Mouse (Mus musculus) midbrain, embryonic 14.5 days (tissue): ENCODE data around the gene Pxylp1. TPM values are rescaled to one million over a fixed set of nuclear protein-coding genes. Genes with fewer than 3 reads are reported as not detected.

Experiments
- ATAC-seq: fragments of 200-750 bp; cut with Nextera tagmentation; 2 replicates; pipeline ENCODE4 v1.8.0; 2017; ENCODE audit warnings: moderate number of reproducible peaks, moderate library complexity; ENCODE audit not compliant: low FRiP score, low TSS enrichment
- DNase-seq: peaks from one replicate; pipeline ENCODE4 v3.0.0-alpha.2; 2015
- H3K27ac ChIP-seq: fragments of 300-500 bp; sonication (generic); replicated peaks from 2 replicates; pipeline ENCODE4 v1.5.1; 2014; ENCODE audit warnings: mild to moderate bottlenecking, low read depth, low read length, moderate library complexity
- H3K27me3 ChIP-seq: fragments of 300-500 bp; sonication (generic); 2 replicates; pipeline ENCODE4 v1.6.1; 2014; ENCODE audit warnings: low read length, control low read depth, mixed read lengths; ENCODE audit not compliant: control insufficient read depth, insufficient read depth
- H3K36me3 ChIP-seq: fragments of 300-500 bp; sonication (generic); 2 replicates; pipeline ENCODE4 v1.6.1; 2014; ENCODE audit warnings: low read length, control low read depth; ENCODE audit not compliant: control insufficient read depth, insufficient read depth
- H3K4me1 ChIP-seq: fragments of 300-500 bp; sonication (generic); 2 replicates; pipeline ENCODE4 v1.6.1; 2014; ENCODE audit warnings: mild to moderate bottlenecking, antibody characterized with exemption, low read length, control low read depth; ENCODE audit not compliant: control insufficient read depth, insufficient read depth
- H3K4me2 ChIP-seq: fragments of 300-500 bp; sonication (generic); 2 replicates; pipeline ENCODE4 v1.6.1; 2014; ENCODE audit warnings: mild to moderate bottlenecking, low read length, moderate library complexity
- H3K4me3 ChIP-seq: fragments of 300-500 bp; sonication (generic); replicated peaks from 2 replicates; pipeline ENCODE4 v1.5.1; 2014; ENCODE audit warnings: low read depth, low read length
- H3K9ac ChIP-seq: fragments of 300-500 bp; sonication (generic); replicated peaks from 2 replicates; pipeline ENCODE4 v1.6.1; 2014; ENCODE audit warnings: mild to moderate bottlenecking, low read length, moderate library complexity
- H3K9me3 ChIP-seq: fragments of 300-500 bp; sonication (generic); 2 replicates; pipeline ENCODE4 v1.6.1; 2016; ENCODE audit warnings: low read length, control low read depth, mixed read lengths; ENCODE audit not compliant: control insufficient read depth
- WGBS: fragments of 180-500 bp; shearing (Covaris S2); extraction: QIAGEN DNeasy Blood & Tissue Kit; methylation state at CpG from one replicate; pipeline ENCODE4 v1.1.7; 2014; 5-methylcytosine and 5-hydroxymethylcytosine counted together
- polyA plus RNA-seq: library from polyadenylated mRNA; unstranded; fragments of >200 nt; fragmentation: Nextera tagmentation; extraction: Ambion mirVana; gene quantifications from 2 replicates; pipeline ENCODE4 v1.2.1, GENCODE M21; 2014

Gene Pxylp1
- polyA plus RNA-seq, 1 experiment from 2014 or later: 66.1 TPM

GRCm38 (mm10) chr9:96887954-96888353 is 4.5 kb downstream of the Pxylp1 start:
- Histone ChIP-seq H3K9ac (peak overlapping the region; percentile 80), H3K4me2 (peak overlapping the region; percentile 88), H3K9me3 (no peaks in the 10 kb centered on the region), H3K27ac (peak overlapping the region; percentile 45), H3K4me1 (peaks cover 70% of the 10 kb centered on the region), H3K27me3 (no peaks in the 10 kb centered on the region), H3K4me3 (peak overlapping the region; percentile 67), H3K36me3 (no peaks in the 10 kb centered on the region)
- DNase-seq: peak; percentile 64
- 10% methylated on average over 6 of the region's 6 CpGs for WGBS
- peak; percentile 29; the same call in 1 of the 2 replicates for ATAC-seq

- DNase-seq (no peak), ATAC-seq (no peak)
- Histone ChIP-seq H3K9ac (peak overlapping the region; percentile 80; the same call in 1 of the 2 replicates), H3K9me3 (no peaks in the 10 kb centered on the region), H3K36me3 (no peaks in the 10 kb centered on the region), H3K4me1 (peaks cover 71% of the 10 kb centered on the region), H3K4me2 (peak overlapping the region; percentile 88), H3K27me3 (no peaks in the 10 kb centered on the region), H3K27ac (peak overlapping the region; percentile 45; the same call in 1 of the 2 replicates), H3K4me3 (peak overlapping the region; percentile 67)
These were observed 5.0 kb downstream of the Pxylp1 start for GRCm38 (mm10) chr9:96887492-96887891.

DNA sequence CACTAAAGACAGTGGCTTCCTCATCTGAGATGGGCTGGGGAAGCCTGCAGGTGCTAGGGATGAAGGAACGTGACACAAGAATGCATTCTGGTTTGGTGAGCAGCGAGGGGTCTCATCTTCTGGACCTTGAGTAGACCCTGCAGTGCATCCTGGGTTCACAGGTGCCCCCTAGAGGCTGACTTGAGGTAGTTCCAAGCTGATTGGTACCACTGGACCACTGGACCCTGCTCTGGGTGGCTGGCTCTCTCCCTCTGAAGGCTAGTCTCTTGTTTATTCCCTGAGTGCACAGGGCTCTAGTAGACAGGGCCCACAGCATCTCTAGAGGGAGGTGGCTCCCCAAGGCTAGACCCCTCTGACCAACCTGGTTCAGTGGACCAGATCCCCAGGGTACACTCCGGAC is 6.7 kb downstream of the Pxylp1 start:
- H3K4me3 ChIP-seq: no peak overlapping the region
- peak overlapping the region; percentile 88 for H3K4me2 ChIP-seq
- H3K9ac ChIP-seq: no peak overlapping the region
- H3K9me3 ChIP-seq: no peaks in the 10 kb centered on the region
- DNase-seq: peak; percentile 29
- no peak overlapping the region for H3K27ac ChIP-seq
- 69% methylated on average over 3 of the region's 3 CpGs for WGBS
- no peaks in the 10 kb centered on the region for H3K36me3 ChIP-seq
- peaks cover 62% of the 10 kb centered on the region for H3K4me1 ChIP-seq
- no peak for ATAC-seq
- no peaks in the 10 kb centered on the region for H3K27me3 ChIP-seq

DNA sequence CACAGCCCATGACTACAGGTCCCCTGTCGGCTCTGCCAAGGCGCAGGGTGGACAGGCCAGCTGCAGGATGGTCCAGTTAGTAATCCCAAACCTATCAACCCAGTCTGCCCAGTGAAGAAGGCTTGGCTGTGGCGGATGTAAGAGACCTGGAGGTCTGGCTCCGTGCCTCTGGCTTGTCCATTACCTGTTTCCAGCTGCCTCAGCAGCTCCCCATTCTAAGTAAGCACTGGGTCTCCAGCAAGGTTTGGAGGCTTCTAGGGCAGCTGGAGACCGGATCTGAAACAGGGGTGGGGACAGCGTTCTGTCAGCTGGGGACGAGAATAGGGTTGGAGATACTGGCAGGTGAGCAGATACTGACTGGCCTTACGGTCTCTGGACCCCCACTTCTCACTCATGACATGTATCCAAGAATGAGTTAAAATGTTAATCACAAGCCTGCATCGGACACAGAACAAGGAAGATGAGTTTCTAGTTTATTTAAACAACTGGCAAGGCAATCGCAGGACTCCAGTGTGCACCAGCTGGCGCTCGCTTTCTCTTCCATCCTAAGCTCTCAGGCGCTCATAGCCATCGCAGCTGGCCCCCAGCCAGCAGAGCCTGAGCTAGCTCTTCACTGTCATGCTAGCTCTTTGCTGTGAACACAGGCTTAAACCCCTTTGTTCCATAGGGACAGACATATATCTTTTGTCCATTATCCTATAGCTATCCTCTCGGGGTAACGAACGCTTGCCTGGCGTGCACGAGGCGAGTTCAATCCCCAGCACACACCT is 9.8 kb downstream of the Pxylp1 start:
- no peaks in the 10 kb centered on the region for H3K9me3 ChIP-seq
- no peaks in the 10 kb centered on the region for H3K36me3 ChIP-seq
- no peak for ATAC-seq
- 0 out of 2 replicates have a peak overlapping the region, but pooled peaks have one; percentile 17 for H3K9ac ChIP-seq
- no peaks in the 10 kb centered on the region for H3K27me3 ChIP-seq
- H3K27ac ChIP-seq: peak overlapping the region; percentile 46
- peaks cover 52% of the 10 kb centered on the region for H3K4me1 ChIP-seq
- H3K4me2 ChIP-seq: no peak overlapping the region; the same call in 1 of the 2 replicates
- WGBS: 62% methylated on average over 20 of the region's 20 CpGs
- H3K4me3 ChIP-seq: no peak overlapping the region
- DNase-seq: peak; percentile 82

GRCm38 (mm10) chr9:96881901-96882300 is 10.6 kb downstream of the Pxylp1 start:
- DNase-seq: no peak

DNA sequence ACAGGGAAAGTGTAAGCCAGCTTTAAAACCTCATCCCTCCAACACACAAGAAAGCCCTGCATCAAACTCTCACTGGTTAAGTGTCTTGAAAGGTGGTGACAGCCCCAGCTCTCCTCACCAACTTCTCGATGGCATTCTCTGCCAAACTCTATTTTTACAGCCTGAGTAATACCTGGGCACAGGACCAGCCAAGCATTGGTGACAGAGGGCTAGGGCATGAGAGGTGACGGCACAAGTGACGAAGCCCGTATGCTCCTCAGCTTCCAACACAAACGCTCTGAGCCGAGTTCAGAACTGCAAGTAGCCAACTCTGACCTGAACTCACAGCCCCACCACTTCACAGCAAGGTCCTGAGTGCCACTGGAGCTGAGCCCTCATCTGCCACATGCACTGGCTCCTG is 13.4 kb downstream of the Pxylp1 start:
- ATAC-seq (no peak), DNase-seq (no peak)
- WGBS: 90% methylated on average over 6 of the region's 6 CpGs
- Histone ChIP-seq H3K36me3 (no peaks in the 10 kb centered on the region), H3K9ac (no peak overlapping the region), H3K4me1 (peaks cover 35% of the 10 kb centered on the region), H3K4me2 (no peak overlapping the region), H3K4me3 (no peak overlapping the region), H3K9me3 (no peaks in the 10 kb centered on the region), H3K27ac (no peak overlapping the region), H3K27me3 (no peaks in the 10 kb centered on the region)

More at GRCm38 (mm10) chr9:96881901-96882300, 10.6 kb downstream of the Pxylp1 start:
- H3K4me3 ChIP-seq: no peak overlapping the region
- H3K4me2 ChIP-seq: no peak overlapping the region
- H3K9me3 ChIP-seq: no peaks in the 10 kb centered on the region
- H3K27ac ChIP-seq: no peak overlapping the region
- H3K9ac ChIP-seq: no peak overlapping the region
- no peak for ATAC-seq
- no peaks in the 10 kb centered on the region for H3K27me3 ChIP-seq
- 80% methylated on average over 6 of the region's 6 CpGs for WGBS
- no peaks in the 10 kb centered on the region for H3K36me3 ChIP-seq
- H3K4me1 ChIP-seq: peaks cover 50% of the 10 kb centered on the region

DNA sequence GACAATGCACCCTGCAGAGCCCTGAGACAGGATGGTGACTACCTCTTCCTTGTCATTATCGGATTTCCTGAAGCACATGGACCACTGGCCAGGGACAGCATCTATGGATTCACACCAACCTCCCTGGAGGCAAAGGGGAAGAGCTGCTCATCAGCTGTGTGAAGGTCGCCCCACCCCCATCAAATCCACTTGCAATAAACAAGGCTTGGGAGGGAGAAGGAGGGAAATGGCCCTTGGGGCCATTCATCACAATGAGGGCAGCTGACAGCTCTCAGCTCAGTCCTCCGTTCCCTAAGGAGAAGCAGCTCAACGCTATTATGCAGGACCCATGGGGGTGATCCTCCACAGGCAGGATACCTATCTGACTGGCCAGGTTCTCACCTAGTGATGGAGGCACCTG is 14.0 kb downstream of the Pxylp1 start:
- no peaks in the 10 kb centered on the region for H3K36me3 ChIP-seq
- H3K4me2 ChIP-seq: no peak overlapping the region
- peaks cover 30% of the 10 kb centered on the region for H3K4me1 ChIP-seq
- no peaks in the 10 kb centered on the region for H3K27me3 ChIP-seq
- peak; percentile 27 for DNase-seq
- H3K9me3 ChIP-seq: no peaks in the 10 kb centered on the region
- H3K9ac ChIP-seq: no peak overlapping the region
- no peak for ATAC-seq
- no peak overlapping the region for H3K4me3 ChIP-seq
- H3K27ac ChIP-seq: no peak overlapping the region
- 33% methylated on average over 4 of the region's 4 CpGs for WGBS

DNA sequence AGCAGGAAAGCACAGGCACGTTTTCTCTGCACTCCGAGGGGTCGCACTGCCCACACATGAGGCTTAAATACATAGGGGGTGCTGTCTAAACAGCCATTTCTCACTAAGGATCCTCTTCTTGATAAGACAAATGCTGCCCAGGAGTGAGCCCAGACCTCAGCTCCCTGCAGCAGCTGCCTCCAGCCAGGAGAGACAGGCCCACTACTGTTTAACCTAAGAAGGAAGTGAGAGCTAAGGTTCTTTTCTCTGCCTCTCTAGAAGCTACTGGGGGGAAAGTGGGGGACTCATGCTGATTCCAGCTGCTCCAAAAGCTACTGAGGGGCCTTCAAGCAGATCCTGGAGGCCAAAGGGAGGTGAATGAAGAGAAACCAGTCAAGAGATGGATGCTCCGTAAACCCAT is 16.8 kb downstream of the Pxylp1 start:
- WGBS: 76% methylated on average over 4 of the region's 4 CpGs
- no peak overlapping the region for H3K4me3 ChIP-seq
- H3K4me2 ChIP-seq: no peak overlapping the region
- ATAC-seq (no peak), DNase-seq (no peak)
- no peaks in the 10 kb centered on the region for H3K9me3 ChIP-seq
- no peak overlapping the region for H3K9ac ChIP-seq
- H3K27me3 ChIP-seq: no peaks in the 10 kb centered on the region
- peaks cover 14% of the 10 kb centered on the region for H3K4me1 ChIP-seq
- no peaks in the 10 kb centered on the region for H3K36me3 ChIP-seq
- no peak overlapping the region for H3K27ac ChIP-seq

DNA sequence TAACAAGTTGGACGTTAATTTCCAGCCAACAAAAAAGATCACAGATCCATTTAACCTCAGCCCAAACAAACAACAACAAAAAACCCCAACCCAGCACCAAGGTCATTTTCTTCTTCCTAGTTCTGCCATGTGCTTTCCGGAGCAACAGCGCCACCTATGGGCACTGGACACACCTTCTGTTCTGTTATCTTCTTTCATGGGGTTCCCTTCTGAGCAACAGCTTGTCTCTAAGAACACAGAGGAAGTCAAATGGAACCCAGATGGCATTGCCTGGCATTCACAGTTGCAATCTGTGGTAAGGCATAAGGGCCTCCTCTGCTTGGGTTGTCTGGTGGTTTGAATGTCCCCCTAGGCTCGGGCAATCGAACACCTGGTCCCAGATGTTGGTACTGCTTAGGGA is 19.4 kb downstream of the Pxylp1 start:
- H3K4me1 ChIP-seq: peaks cover 6% of the 10 kb centered on the region
- no peak overlapping the region for H3K4me3 ChIP-seq
- H3K9ac ChIP-seq: no peak overlapping the region
- H3K27me3 ChIP-seq: no peaks in the 10 kb centered on the region
- 78% methylated on average over 5 of the region's 5 CpGs for WGBS
- DNase-seq: no peak
- ATAC-seq: no peak
- H3K27ac ChIP-seq: no peak overlapping the region
- H3K4me2 ChIP-seq: no peak overlapping the region
- no peaks in the 10 kb centered on the region for H3K9me3 ChIP-seq
- H3K36me3 ChIP-seq: no peaks in the 10 kb centered on the region
